Mouse (Mus musculus) heart, embryonic 14.5 days (tissue): ENCODE measurements around the gene Slc5a3. TPM values are rescaled to one million over a fixed set of nuclear protein-coding genes. Genes with fewer than 3 reads are reported as not detected.
"Not testable (repeated sequence)": the region's sequence is repeated elsewhere in the genome, so short reads cannot be mapped to it uniquely, and the experiment has no call there.

Source experiments
- ATAC-seq: fragments of 200-750 bp; cut with Nextera tagmentation; 2 replicates; pipeline ENCODE4 v1.8.0; 2017; ENCODE audit warnings: low read depth, moderate TSS enrichment; ENCODE audit not compliant: insufficient number of reproducible peaks, insufficient read depth, low FRiP score
- H3K27ac ChIP-seq, 2 experiments: fragments of 200-500 bp in 1 of 2; fragments of 300-500 bp in 1 of 2; sonication (generic) in 1 of 2; replicated peaks in 1 of 2; 2 replicates each; pipeline ENCODE4 v1.5.1; 2012 to 2014; ENCODE audit warnings: low read depth in 2 of 2, low read length in 2 of 2, control low read depth in 1 of 2, mild to moderate bottlenecking in 1 of 2, mixed read lengths in 1 of 2; ENCODE audit not compliant: control insufficient read depth in 1 of 2, insufficient read depth in 1 of 2
- H3K27me3 ChIP-seq: fragments of 300-500 bp; sonication (generic); 2 replicates; pipeline ENCODE4 v1.6.1; 2014; ENCODE audit warnings: mild to moderate bottlenecking, low read length, control low read depth; ENCODE audit not compliant: control insufficient read depth, insufficient read depth
- H3K36me3 ChIP-seq: fragments of 300-500 bp; sonication (generic); 2 replicates; pipeline ENCODE4 v1.6.1; 2014; ENCODE audit warnings: mild to moderate bottlenecking, control low read depth, low read length, mixed read lengths; ENCODE audit not compliant: control insufficient read depth, insufficient read depth
- H3K4me1 ChIP-seq, 2 experiments: fragments of 200-500 bp in 1 of 2; fragments of 300-500 bp in 1 of 2; sonication (generic) in 1 of 2; 2 replicates each; pipeline ENCODE4 v1.6.1; 2012 to 2014; ENCODE audit warnings: low read length in 2 of 2, control low read depth in 1 of 2, mixed read lengths in 1 of 2; ENCODE audit not compliant: control insufficient read depth in 2 of 2, insufficient read depth in 2 of 2
- H3K4me2 ChIP-seq: fragments of 300-500 bp; sonication (generic); 2 replicates; pipeline ENCODE4 v1.6.1; 2014; ENCODE audit warnings: mild to moderate bottlenecking, low read length
- H3K4me3 ChIP-seq, 2 experiments: fragments of 200-500 bp in 1 of 2; fragments of 300-500 bp in 1 of 2; sonication (generic) in 1 of 2; 2 replicates each; pipeline ENCODE4 v1.5.1; 2012 to 2014; ENCODE audit warnings: low read length in 2 of 2, mild to moderate bottlenecking in 2 of 2, control low read depth in 1 of 2, low read depth in 1 of 2, moderate library complexity in 1 of 2; ENCODE audit not compliant: control insufficient read depth in 1 of 2, insufficient read depth in 1 of 2
- H3K9ac ChIP-seq: fragments of 300-500 bp; sonication (generic); 2 replicates; pipeline ENCODE4 v1.6.1; 2014; ENCODE audit warnings: mild to moderate bottlenecking, low read length
- H3K9me3 ChIP-seq: fragments of 300-500 bp; sonication (generic); 2 replicates; pipeline ENCODE4 v1.6.1; 2016; ENCODE audit warnings: low read length, control low read depth; ENCODE audit not compliant: control insufficient read depth
- WGBS: fragments of 180-500 bp; shearing (Covaris S2); extraction: QIAGEN DNeasy Blood & Tissue Kit; methylation state at CpG from one replicate; pipeline ENCODE4 v1.1.7; 2014; 5-methylcytosine and 5-hydroxymethylcytosine counted together
- polyA plus RNA-seq: library from polyadenylated mRNA; unstranded; fragments of >200 nt; fragmentation: Nextera tagmentation; extraction: Ambion mirVana; gene quantifications from 2 replicates; pipeline ENCODE4 v1.2.1, GENCODE M21; 2014

The Slc5a3 gene
- polyA plus RNA-seq, 1 experiment from 2014 or later, result 6.1 TPM

- H3K4me2 ChIP-seq, result no peak overlapping the region
- no peaks in the 10 kb centered on the region for H3K27me3 ChIP-seq
- 90% methylated on average over 16 of the region's 16 CpGs for WGBS
- no peaks in the 10 kb centered on the region for H3K9me3 ChIP-seq
- H3K27ac ChIP-seq, result no peak overlapping the region
- ATAC-seq, result no peak
- H3K9ac ChIP-seq, result no peak overlapping the region
- H3K4me3 ChIP-seq, result no peak overlapping the region
- peaks cover 28% of the 10 kb centered on the region for H3K36me3 ChIP-seq
- peaks cover 9 to 12% of the 10 kb centered on the region in 2 experiments; a peak in 3 of 4 replicates for H3K4me1 ChIP-seq
Observed at GRCm38 (mm10) chr16:92099598-92099997, 41.5 kb downstream of the Slc5a3 start.

- H3K9me3 ChIP-seq, result no peaks in the 10 kb centered on the region
- 85% methylated on average over 4 of the region's 4 CpGs for WGBS
- peaks cover 28% of the 10 kb centered on the region for H3K36me3 ChIP-seq
- no peak for ATAC-seq
- no peak overlapping the region for H3K9ac ChIP-seq
- H3K4me1 ChIP-seq, result peaks cover 13 to 14% of the 10 kb centered on the region in 2 experiments; a peak in 3 of 4 replicates
- no peak overlapping the region for H3K4me3 ChIP-seq
- no peak overlapping the region for H3K4me2 ChIP-seq
- H3K27me3 ChIP-seq, result no peaks in the 10 kb centered on the region
- H3K27ac ChIP-seq, result no peak overlapping the region
Observed at GRCm38 (mm10) chr16:92100111-92100510, 42.0 kb downstream of the Slc5a3 start.

- no peak overlapping the region for H3K9ac ChIP-seq
- H3K36me3 ChIP-seq, result peaks cover 29% of the 10 kb centered on the region
- H3K4me3 ChIP-seq, result no peak overlapping the region
- no peak overlapping the region for H3K4me2 ChIP-seq
- H3K9me3 ChIP-seq, result no peaks in the 10 kb centered on the region
- ATAC-seq, result no peak
- 83% methylated on average over 5 of the region's 5 CpGs for WGBS
- peaks cover 13 to 14% of the 10 kb centered on the region in 2 experiments; a peak in 3 of 4 replicates for H3K4me1 ChIP-seq
- no peaks in the 10 kb centered on the region for H3K27me3 ChIP-seq
- H3K27ac ChIP-seq, result no peak overlapping the region; a peak in 1 of 4 replicates
Observed at GRCm38 (mm10) chr16:92102115-92102514, 44.0 kb downstream of the Slc5a3 start.

GRCm38 (mm10) chr16:92102931-92103330 is 44.8 kb downstream of the Slc5a3 start:
- 94% methylated on average over 6 of the region's 7 CpGs for WGBS
- Histone ChIP-seq H3K36me3 (peaks cover 29% of the 10 kb centered on the region), H3K4me1 (peaks cover 13 to 14% of the 10 kb centered on the region in 2 experiments; a peak in 3 of 4 replicates)
- H3K27me3 ChIP-seq, H3K4me3 ChIP-seq, H3K27ac ChIP-seq, H3K9me3 ChIP-seq, ATAC-seq, H3K4me2 ChIP-seq, H3K9ac ChIP-seq: not testable (repeated sequence)

- Histone ChIP-seq H3K27ac (peak overlapping the region; percentile 86), H3K36me3 (peaks cover 29% of the 10 kb centered on the region), H3K9ac (no peak overlapping the region), H3K4me2 (no peak overlapping the region), H3K4me1 (peaks cover 13 to 14% of the 10 kb centered on the region in 2 experiments; a peak in 3 of 4 replicates), H3K27me3 (no peaks in the 10 kb centered on the region), H3K4me3 (no peak overlapping the region), H3K9me3 (no peaks in the 10 kb centered on the region)
- WGBS, result 34% methylated on average over 9 of the region's 9 CpGs
- peak; percentile 73 for ATAC-seq
Observed at GRCm38 (mm10) chr16:92103572-92104331, 45.6 kb downstream of the Slc5a3 start.

- WGBS, result 76% methylated on average over 2 of the region's 2 CpGs
- Histone ChIP-seq H3K4me1 (peaks cover 13 to 14% of the 10 kb centered on the region in 2 experiments; a peak in 3 of 4 replicates), H3K9ac (no peak overlapping the region), H3K27ac (peak overlapping the region; percentile 86), H3K4me2 (no peak overlapping the region), H3K4me3 (no peak overlapping the region), H3K36me3 (peaks cover 29% of the 10 kb centered on the region), H3K9me3 (no peaks in the 10 kb centered on the region), H3K27me3 (no peaks in the 10 kb centered on the region)
- no peak for ATAC-seq
Observed at GRCm38 (mm10) chr16:92104332-92104590, 46.1 kb downstream of the Slc5a3 start.

- no peak overlapping the region for H3K4me2 ChIP-seq
- peaks cover 13 to 14% of the 10 kb centered on the region in 2 experiments; a peak in 3 of 4 replicates for H3K4me1 ChIP-seq
- H3K9me3 ChIP-seq, result no peaks in the 10 kb centered on the region
- H3K9ac ChIP-seq, result no peak overlapping the region
- no peak for ATAC-seq
- no peak overlapping the region for H3K4me3 ChIP-seq
- WGBS, result 89% methylated on average over 2 of the region's 2 CpGs
- no peaks in the 10 kb centered on the region for H3K27me3 ChIP-seq
- no peak overlapping the region; a peak in 1 of 4 replicates for H3K27ac ChIP-seq
- H3K36me3 ChIP-seq, result peaks cover 23% of the 10 kb centered on the region
Observed at GRCm38 (mm10) chr16:92104951-92105350, 46.8 kb downstream of the Slc5a3 start.
